Mouse (Mus musculus) limb, embryonic 11.5 days (tissue): ENCODE measurements around the gene Supt3. TPM values are rescaled to one million over a fixed set of nuclear protein-coding genes. Genes with fewer than 3 reads are reported as not detected.

Experiments used
- ATAC-seq: fragments of 200-750 bp; cut with Nextera tagmentation; 2 replicates; pipeline ENCODE4 v1.8.0; 2017; ENCODE audit warnings: low read depth; ENCODE audit not compliant: insufficient number of reproducible peaks, low FRiP score, low TSS enrichment
- DNase-seq: peaks from one replicate; pipeline ENCODE4 v3.0.0-alpha.2; 2015; ENCODE audit warnings: low spot score
- H3K27ac ChIP-seq: fragments of 300-500 bp; sonication (generic); replicated peaks from 2 replicates; pipeline ENCODE4 v1.5.1; 2014; ENCODE audit warnings: low read depth, mild to moderate bottlenecking, low read length
- H3K27me3 ChIP-seq: fragments of 300-500 bp; sonication (generic); 2 replicates; pipeline ENCODE4 v1.6.1; 2014; ENCODE audit warnings: mild to moderate bottlenecking, low read length, mixed read lengths; ENCODE audit not compliant: control insufficient read depth, insufficient read depth
- H3K36me3 ChIP-seq: fragments of 300-500 bp; sonication (generic); 2 replicates; pipeline ENCODE4 v1.6.1; 2014; ENCODE audit warnings: mild to moderate bottlenecking, low read length, moderate library complexity, mixed read lengths; ENCODE audit not compliant: control insufficient read depth, insufficient read depth
- H3K4me1 ChIP-seq: fragments of 300-500 bp; sonication (generic); 2 replicates; pipeline ENCODE4 v1.6.1; 2014; ENCODE audit warnings: low read length, mixed read lengths; ENCODE audit not compliant: control insufficient read depth, insufficient read depth
- H3K4me2 ChIP-seq: fragments of 300-500 bp; sonication (generic); 2 replicates; pipeline ENCODE4 v1.6.1; 2014; ENCODE audit warnings: low read depth, mild to moderate bottlenecking, moderate library complexity; ENCODE audit not compliant: severe bottlenecking
- H3K4me3 ChIP-seq: fragments of 300-500 bp; sonication (generic); 2 replicates; pipeline ENCODE4 v1.5.1; 2014; ENCODE audit warnings: low read depth, low read length
- H3K9ac ChIP-seq: fragments of 300-500 bp; sonication (generic); 2 replicates; pipeline ENCODE4 v1.6.1; 2014; ENCODE audit warnings: mild to moderate bottlenecking, low read length
- H3K9me3 ChIP-seq: fragments of 300-500 bp; sonication (generic); 2 replicates; pipeline ENCODE4 v1.6.1; 2016; ENCODE audit warnings: low read length; ENCODE audit not compliant: control insufficient read depth
- WGBS: fragments of 180-500 bp; shearing (Covaris S2); extraction: QIAGEN DNeasy Blood & Tissue Kit; methylation state at CpG from one replicate; pipeline ENCODE4 v1.1.7; 2014; 5-methylcytosine and 5-hydroxymethylcytosine counted together
- polyA plus RNA-seq: library from polyadenylated mRNA; unstranded; fragments of >200 nt; fragmentation: Nextera tagmentation; extraction: Ambion mirVana; gene quantifications from 2 replicates; pipeline ENCODE4 v1.2.1, GENCODE M21; 2014

The Supt3 gene
- polyA plus RNA-seq, 1 experiment from 2014 or later: 27.0 TPM

DNA sequence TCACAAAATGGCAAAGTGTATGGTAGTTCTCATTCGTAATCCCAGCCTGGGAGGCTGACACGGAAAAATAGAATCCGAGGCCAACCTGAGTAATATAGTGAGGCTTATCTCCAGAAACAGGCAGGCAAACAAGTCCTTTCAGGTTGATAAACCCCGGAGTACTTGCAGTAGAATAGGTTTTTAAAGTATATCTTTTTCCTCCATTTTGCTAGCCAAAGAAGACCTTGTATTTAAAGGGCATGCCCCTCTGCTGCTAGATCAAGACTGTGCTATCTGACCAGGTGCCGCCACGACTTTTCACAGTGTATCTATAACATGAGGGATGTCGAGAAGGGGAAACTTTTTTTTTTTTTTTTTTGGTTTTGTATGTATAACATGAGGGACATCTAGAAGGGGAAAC lies 324.1 kb downstream of the Supt3 start:
- no peak overlapping the region for H3K27ac ChIP-seq
- H3K9ac ChIP-seq: no peak overlapping the region
- DNase-seq (no peak), ATAC-seq (no peak)
- no peak overlapping the region for H3K4me3 ChIP-seq
- no peaks in the 10 kb centered on the region for H3K4me1 ChIP-seq
- H3K27me3 ChIP-seq: no peaks in the 10 kb centered on the region
- no peaks in the 10 kb centered on the region for H3K9me3 ChIP-seq
- WGBS: 86% methylated on average over 7 of the region's 7 CpGs
- no peak overlapping the region for H3K4me2 ChIP-seq
- H3K36me3 ChIP-seq: no peaks in the 10 kb centered on the region

GRCm38 (mm10) chr17:45115386-45115785 lies 338.4 kb downstream of the Supt3 start:
- Histone ChIP-seq H3K27ac (no peak overlapping the region), H3K4me3 (no peak overlapping the region), H3K27me3 (no peaks in the 10 kb centered on the region), H3K9me3 (no peaks in the 10 kb centered on the region), H3K36me3 (no peaks in the 10 kb centered on the region), H3K4me2 (no peak overlapping the region), H3K4me1 (no peaks in the 10 kb centered on the region), H3K9ac (no peak overlapping the region)
- no peak for DNase-seq
- ATAC-seq: no peak
- 66% methylated on average over 3 of the region's 3 CpGs for WGBS

DNA sequence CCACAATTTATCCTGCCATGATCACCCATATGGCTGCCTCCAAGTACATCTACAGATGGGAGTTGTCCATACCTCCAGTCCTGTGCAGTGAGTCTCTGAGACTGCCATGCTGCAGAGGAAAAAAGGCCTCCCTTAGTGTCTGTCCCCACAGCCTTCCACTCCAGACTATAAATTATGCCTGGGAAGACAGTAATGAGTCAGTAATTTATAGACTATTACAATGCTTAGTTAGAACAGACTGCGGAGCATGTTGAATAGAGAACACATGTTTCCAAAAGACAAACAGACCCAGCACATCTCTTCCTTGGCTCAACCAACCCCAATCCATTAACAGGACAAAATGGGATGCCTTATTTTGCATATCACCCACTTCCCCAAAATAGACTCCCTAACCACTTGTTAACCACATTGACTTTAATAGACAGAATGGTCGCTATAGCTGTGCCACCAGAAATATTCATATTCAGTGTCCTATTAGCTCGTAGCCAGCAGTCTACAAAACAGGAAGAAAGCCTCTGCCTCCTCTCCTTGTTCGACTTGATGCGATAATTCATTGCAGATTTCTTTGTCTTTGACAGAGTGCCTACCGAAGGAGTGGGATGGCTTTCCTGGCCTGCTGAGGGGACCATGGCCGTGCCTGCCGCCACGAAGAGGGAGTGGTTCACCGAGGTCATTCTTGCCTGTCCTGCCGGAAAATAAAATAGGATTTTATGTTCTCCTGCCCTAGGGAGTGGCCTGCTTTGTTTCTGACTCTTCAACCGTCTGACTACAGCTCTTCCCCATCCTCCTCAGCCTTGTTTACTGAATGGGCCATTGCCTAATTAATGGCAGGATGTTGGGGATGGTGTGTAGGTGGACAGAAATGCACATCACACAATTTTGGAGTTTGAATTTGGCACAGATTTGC lies 341.9 kb downstream of the Supt3 start:
- ATAC-seq (no peak), DNase-seq (no peak)
- no peaks in the 10 kb centered on the region for H3K36me3 ChIP-seq
- H3K4me1 ChIP-seq: no peaks in the 10 kb centered on the region
- no peak overlapping the region for H3K9ac ChIP-seq
- no peak overlapping the region for H3K4me2 ChIP-seq
- 21% methylated on average over 12 of the region's 12 CpGs for WGBS
- no peak overlapping the region for H3K4me3 ChIP-seq
- no peaks in the 10 kb centered on the region for H3K9me3 ChIP-seq
- H3K27me3 ChIP-seq: no peaks in the 10 kb centered on the region
- H3K27ac ChIP-seq: no peak overlapping the region

DNA sequence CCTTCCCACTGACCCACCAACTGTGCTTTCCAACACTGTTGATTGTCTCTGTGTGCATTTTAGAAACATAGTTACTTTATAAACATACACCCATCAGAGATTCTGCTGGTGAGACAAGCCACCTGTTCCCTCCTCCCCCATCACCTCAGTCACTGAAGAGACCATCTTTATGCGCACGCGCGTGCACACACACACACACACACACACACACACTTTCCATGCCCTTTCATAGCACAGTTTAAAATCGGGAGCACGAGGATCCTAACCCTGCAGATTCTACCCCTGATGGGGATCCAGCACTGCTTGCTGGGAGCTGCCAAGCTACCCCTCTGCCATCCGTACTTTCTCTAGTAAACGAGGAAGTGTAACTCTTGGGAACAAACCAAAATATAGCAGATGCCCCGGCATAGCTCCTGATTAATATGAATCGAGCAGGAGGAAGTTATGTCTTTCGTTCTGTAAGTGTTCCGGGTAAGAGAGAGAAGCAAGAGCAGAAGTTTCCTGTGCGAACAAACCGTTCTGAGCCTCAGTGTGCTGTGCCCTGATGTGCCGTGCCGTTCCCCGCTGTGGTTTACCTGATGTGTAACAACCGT lies 342.8 kb downstream of the Supt3 start:
- no peak for ATAC-seq
- DNase-seq: no peak
- H3K9ac ChIP-seq: no peak overlapping the region
- no peaks in the 10 kb centered on the region for H3K9me3 ChIP-seq
- 85% methylated on average over 18 of the region's 18 CpGs for WGBS
- H3K27ac ChIP-seq: no peak overlapping the region
- no peak overlapping the region for H3K4me3 ChIP-seq
- H3K27me3 ChIP-seq: no peaks in the 10 kb centered on the region
- H3K4me1 ChIP-seq: no peaks in the 10 kb centered on the region
- H3K4me2 ChIP-seq: no peak overlapping the region
- no peaks in the 10 kb centered on the region for H3K36me3 ChIP-seq

GRCm38 (mm10) chr17:45123856-45124255 lies 346.9 kb downstream of the Supt3 start:
- DNase-seq (no peak), ATAC-seq (no peak)
- Histone ChIP-seq H3K9me3 (no peaks in the 10 kb centered on the region), H3K4me2 (no peak overlapping the region), H3K36me3 (no peaks in the 10 kb centered on the region), H3K27me3 (no peaks in the 10 kb centered on the region), H3K9ac (no peak overlapping the region), H3K4me3 (no peak overlapping the region), H3K4me1 (no peaks in the 10 kb centered on the region), H3K27ac (no peak overlapping the region)
- 91% methylated on average over 3 of the region's 3 CpGs for WGBS

DNA sequence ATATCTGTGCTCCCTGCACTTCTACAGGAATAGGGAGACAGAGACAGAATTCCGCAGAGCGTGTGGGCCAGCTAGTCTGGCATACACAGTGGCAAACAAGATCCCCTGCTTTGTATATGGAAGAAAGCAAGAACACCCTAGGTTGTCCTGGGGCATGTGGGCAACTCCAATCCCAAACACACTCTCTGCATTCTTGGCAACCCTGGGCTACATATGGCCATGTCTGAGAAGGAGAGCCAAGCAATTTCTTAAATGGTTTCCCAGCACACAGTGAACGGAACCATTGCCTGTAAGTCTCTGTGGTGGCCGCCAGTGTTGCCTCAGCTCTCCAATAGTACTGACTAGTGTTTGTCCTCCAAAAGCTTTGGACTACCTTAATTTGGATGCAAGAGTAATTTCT lies 351.7 kb downstream of the Supt3 start:
- 91% methylated on average over 4 of the region's 4 CpGs for WGBS
- no peak for DNase-seq
- Histone ChIP-seq H3K9ac (no peak overlapping the region), H3K4me1 (no peaks in the 10 kb centered on the region), H3K4me2 (no peak overlapping the region), H3K36me3 (no peaks in the 10 kb centered on the region), H3K27me3 (no peaks in the 10 kb centered on the region), H3K27ac (no peak overlapping the region), H3K4me3 (no peak overlapping the region), H3K9me3 (no peaks in the 10 kb centered on the region)
- no peak for ATAC-seq

DNA sequence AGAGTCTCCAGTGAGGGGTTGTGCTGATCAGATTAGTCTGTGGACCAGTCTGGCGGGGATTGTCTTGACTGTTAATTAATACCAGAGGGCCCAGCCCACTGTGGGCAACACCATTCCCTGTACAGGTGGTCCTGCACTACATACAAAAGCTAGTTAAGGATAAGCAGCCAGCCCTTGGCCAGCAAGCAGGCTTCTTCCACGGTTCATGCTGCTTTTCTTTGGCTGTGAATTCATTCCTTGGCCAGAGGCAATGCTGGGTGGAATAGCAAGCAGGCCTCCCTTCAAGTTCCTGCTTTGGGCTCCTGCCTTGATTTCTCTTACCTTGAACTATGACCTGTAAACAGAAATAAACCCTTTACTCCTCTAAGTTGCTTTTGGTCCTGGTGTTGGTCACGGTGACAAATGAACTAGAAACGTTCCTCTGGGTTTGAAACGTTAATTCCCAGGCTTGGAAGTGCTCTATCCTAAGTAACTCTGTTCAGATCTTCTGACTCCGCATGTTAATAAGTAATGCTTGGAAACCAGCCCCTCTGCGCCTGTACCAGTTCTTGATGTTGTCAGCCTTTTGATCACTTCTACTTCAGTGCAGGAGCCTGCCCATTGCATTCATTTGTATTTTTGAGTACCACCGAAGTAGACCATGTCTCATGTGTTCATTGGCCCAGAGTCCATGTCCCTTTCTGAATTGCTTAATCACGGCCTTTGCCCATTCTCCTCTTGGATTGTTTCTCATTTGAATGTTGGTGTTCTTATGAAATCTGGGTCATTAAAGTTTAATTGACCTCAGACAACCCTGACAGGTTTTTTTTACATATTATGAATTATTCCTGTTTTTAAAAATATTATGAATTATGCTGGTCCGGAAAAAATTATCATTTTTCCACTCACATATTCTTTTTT lies 356.8 kb downstream of the Supt3 start:
- ATAC-seq: no peak
- 91% methylated on average over 10 of the region's 10 CpGs for WGBS
- no peaks in the 10 kb centered on the region for H3K36me3 ChIP-seq

GRCm38 (mm10) chr17:45136491-45136890 lies 359.5 kb downstream of the Supt3 start:
- WGBS: 88% methylated on average over 6 of the region's 6 CpGs
- no peak for ATAC-seq
- Histone ChIP-seq H3K9ac (no peak overlapping the region), H3K4me2 (no peak overlapping the region), H3K4me3 (no peak overlapping the region), H3K27ac (no peak overlapping the region), H3K9me3 (no peaks in the 10 kb centered on the region), H3K4me1 (no peaks in the 10 kb centered on the region), H3K27me3 (no peaks in the 10 kb centered on the region), H3K36me3 (no peaks in the 10 kb centered on the region)
- no peak for DNase-seq

More for the DNA sequence above, 356.8 kb downstream of the Supt3 start:
- Histone ChIP-seq H3K4me1 (no peaks in the 10 kb centered on the region), H3K4me3 (no peak overlapping the region), H3K4me2 (no peak overlapping the region), H3K27me3 (no peaks in the 10 kb centered on the region), H3K9me3 (no peaks in the 10 kb centered on the region), H3K9ac (no peak overlapping the region), H3K27ac (no peak overlapping the region)
- no peak for DNase-seq
